Mouse (Mus musculus): ENCODE measurements around the gene Prss8. TPM values are rescaled to one million over a fixed set of nuclear protein-coding genes. Genes with fewer than 3 reads are reported as not detected.
"Not testable (repeated sequence)": the region's sequence is repeated elsewhere in the genome, so short reads cannot be mapped to it uniquely, and the experiment has no call there.

Prss8 gene
- polyA plus RNA-seq, 1 experiment from 2014 or later: 0.96 TPM

DNA sequence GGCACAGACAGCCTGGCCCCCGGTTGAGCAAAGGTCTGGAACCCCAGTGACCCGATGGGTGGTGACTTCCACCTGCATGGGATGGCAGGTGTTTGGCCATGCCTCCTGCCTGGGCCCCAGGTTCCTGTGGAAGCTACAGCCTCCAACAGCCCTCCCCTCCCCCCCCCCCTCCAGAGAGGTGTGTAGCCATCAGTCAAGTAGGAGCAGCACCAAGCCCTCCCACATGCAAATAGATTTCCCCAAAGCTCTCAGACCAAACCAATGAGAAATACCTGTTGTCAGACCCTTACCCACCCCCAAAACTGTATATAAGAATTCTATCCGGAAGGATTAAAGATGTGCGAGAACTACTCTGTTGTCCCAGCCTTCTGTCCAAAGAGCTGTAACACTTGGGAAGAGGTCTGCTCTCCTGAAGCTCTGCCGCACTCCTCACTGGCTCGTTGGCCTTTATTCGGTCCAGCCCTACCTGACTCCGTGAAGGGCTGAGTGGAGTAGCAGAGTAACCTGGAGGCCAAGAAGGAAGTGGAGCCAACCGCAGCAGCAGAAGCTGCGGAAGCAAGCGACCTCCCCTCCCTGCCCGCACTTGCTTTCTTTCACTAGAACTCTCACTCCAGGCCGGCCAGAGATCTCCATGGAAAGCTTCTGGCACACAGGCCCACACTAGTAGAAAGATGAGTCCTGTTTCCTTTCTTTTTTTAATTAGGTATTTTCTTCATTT lies 23.1 kb upstream of the Prss8 start:
- Histone ChIP-seq H3K4me1 (ENCODE audit: control insufficient read depth, insufficient read depth, low read length) (no peaks in the 10 kb centered on the region), H3K4me2 (no peak overlapping the region), H3K27ac (ENCODE audit: low read depth, low read length) (no peak overlapping the region), H3K4me3 (ENCODE audit: low read depth, low read length) (no peak overlapping the region), H3K36me3 (ENCODE audit: control insufficient read depth, insufficient read depth, low read length) (no peaks in the 10 kb centered on the region), H3K9me3 (replicated peaks; ENCODE audit: control insufficient read depth, low read length) (no peaks in the 10 kb centered on the region), H3K27me3 (ENCODE audit: control insufficient read depth, insufficient read depth, low read length) (no peaks in the 10 kb centered on the region; the same call in 1 of the 2 replicates), H3K9ac (ENCODE audit: low read depth, low read length) (no peak overlapping the region)
- no peak for ATAC-seq (replicated peaks; ENCODE audit: insufficient number of reproducible peaks, low FRiP score, low TSS enrichment)
- 31% methylated on average over 13 of the region's 13 CpGs for WGBS (ENCODE audit: insufficient replicate concordance)

DNA sequence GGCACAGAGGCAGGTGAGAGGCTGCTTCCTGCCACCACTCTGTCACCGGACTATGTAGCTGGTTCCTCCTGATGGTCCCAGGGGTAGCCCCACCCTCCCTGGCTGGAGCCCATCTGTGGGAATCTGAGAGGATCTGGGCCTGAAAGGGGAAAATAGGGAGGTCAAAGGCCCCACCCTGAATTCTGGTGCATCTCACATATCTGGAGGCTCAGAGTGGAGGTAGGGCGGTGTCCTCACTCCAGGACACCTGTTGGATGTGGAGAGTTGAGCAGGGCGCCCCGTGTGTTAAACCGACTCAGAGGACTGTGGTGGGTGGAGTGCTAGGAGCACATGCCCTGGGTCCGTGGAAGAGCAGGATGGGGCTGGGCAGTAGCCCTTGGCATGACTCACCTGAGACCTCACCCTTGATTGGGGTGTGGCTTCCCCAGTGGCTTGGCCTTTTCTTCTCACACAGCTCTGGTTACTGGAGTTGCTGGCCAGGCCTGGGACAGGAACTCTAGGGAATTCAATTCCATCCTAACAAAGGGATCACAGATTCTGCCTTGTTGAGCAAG lies 16.6 kb upstream of the Prss8 start, which contains the start of gene Prss36:
TSS of gene Prss36 (minus strand) at position 256 of the 554 bp plus-strand sequence.
- no peak within 1 kb of the TSS for H3K9ac ChIP-seq (ENCODE audit: low read depth, low read length)
- no peak within 1 kb of the TSS for H3K4me2 ChIP-seq
- no peak within 1 kb of the TSS for H3K27ac ChIP-seq (ENCODE audit: low read depth, low read length)
- H3K4me1 ChIP-seq (ENCODE audit: control insufficient read depth, insufficient read depth, low read length): peaks cover 5% of the 10 kb centered on the region; the same call in 1 of the 2 replicates
- no peaks in the 10 kb centered on the region for H3K36me3 ChIP-seq (ENCODE audit: control insufficient read depth, insufficient read depth, low read length)
- H3K27me3 ChIP-seq (ENCODE audit: control insufficient read depth, insufficient read depth, low read length): peaks cover 30% of the 10 kb centered on the region
- no peak within 1 kb of the TSS for H3K4me3 ChIP-seq (ENCODE audit: low read depth, low read length)
- H3K9me3 ChIP-seq (replicated peaks; ENCODE audit: control insufficient read depth, low read length): no peaks in the 10 kb centered on the region
- WGBS (ENCODE audit: insufficient replicate concordance): 77% methylated on average over 6 of the region's 6 CpGs
- ATAC-seq (replicated peaks; ENCODE audit: insufficient number of reproducible peaks, low FRiP score, low TSS enrichment): no peak

GRCm38 (mm10) chr7:127944614-127945013 lies 14.7 kb upstream of the Prss8 start:
- WGBS (ENCODE audit: insufficient replicate concordance): 7% methylated on average over 23 of the region's 23 CpGs
- ATAC-seq (replicated peaks; ENCODE audit: insufficient number of reproducible peaks, low FRiP score, low TSS enrichment): no peak
- H3K9ac ChIP-seq (ENCODE audit: low read depth, low read length): 0 out of 2 replicates have a peak overlapping the region, but pooled peaks have one; percentile 24

GRCm38 (mm10) chr7:127942097-127942496 lies 12.2 kb upstream of the Prss8 start:
- WGBS (ENCODE audit: insufficient replicate concordance): 53% methylated on average over 2 of the region's 2 CpGs

More at GRCm38 (mm10) chr7:127944614-127945013, 14.7 kb upstream of the Prss8 start:
- Histone ChIP-seq H3K27ac (ENCODE audit: low read depth, low read length) (no peak overlapping the region), H3K4me3 (ENCODE audit: low read depth, low read length) (peak overlapping the region; percentile 21; the same call in 1 of the 2 replicates), H3K4me1 (ENCODE audit: control insufficient read depth, insufficient read depth, low read length) (peaks cover 5% of the 10 kb centered on the region; the same call in 1 of the 2 replicates), H3K36me3 (ENCODE audit: control insufficient read depth, insufficient read depth, low read length) (no peaks in the 10 kb centered on the region), H3K9me3 (replicated peaks; ENCODE audit: control insufficient read depth, low read length) (no peaks in the 10 kb centered on the region), H3K4me2 (peak overlapping the region; percentile 57), H3K27me3 (ENCODE audit: control insufficient read depth, insufficient read depth, low read length) (peaks cover 30% of the 10 kb centered on the region)

GRCm38 (mm10) chr7:127936216-127936884 lies 6.4 kb upstream of the Prss8 start:
- H3K9ac ChIP-seq (ENCODE audit: low read depth, low read length): peak overlapping the region; percentile 85
- no peak for ATAC-seq (replicated peaks; ENCODE audit: insufficient number of reproducible peaks, low FRiP score, low TSS enrichment)
- 53% methylated on average over 18 of the region's 18 CpGs for WGBS (ENCODE audit: insufficient replicate concordance)
- H3K27me3 ChIP-seq (ENCODE audit: control insufficient read depth, insufficient read depth, low read length): no peaks in the 10 kb centered on the region
- H3K4me2 ChIP-seq: peak overlapping the region; percentile 96
- peaks cover 5% of the 10 kb centered on the region; the same call in 1 of the 2 replicates for H3K4me1 ChIP-seq (ENCODE audit: control insufficient read depth, insufficient read depth, low read length)
- no peaks in the 10 kb centered on the region for H3K36me3 ChIP-seq (ENCODE audit: control insufficient read depth, insufficient read depth, low read length)
- H3K9me3 ChIP-seq (replicated peaks; ENCODE audit: control insufficient read depth, low read length): no peaks in the 10 kb centered on the region
- peak overlapping the region; percentile 65 for H3K4me3 ChIP-seq (ENCODE audit: low read depth, low read length)
- no peak overlapping the region for H3K27ac ChIP-seq (ENCODE audit: low read depth, low read length)

More at GRCm38 (mm10) chr7:127942097-127942496, 12.2 kb upstream of the Prss8 start:
- H3K9ac ChIP-seq (ENCODE audit: low read depth, low read length); H3K4me1 ChIP-seq (ENCODE audit: control insufficient read depth, insufficient read depth, low read length); H3K36me3 ChIP-seq (ENCODE audit: control insufficient read depth, insufficient read depth, low read length); ATAC-seq (replicated peaks; ENCODE audit: insufficient number of reproducible peaks, low FRiP score, low TSS enrichment); H3K4me3 ChIP-seq (ENCODE audit: low read depth, low read length); H3K4me2 ChIP-seq; H3K9me3 ChIP-seq (replicated peaks; ENCODE audit: control insufficient read depth, low read length); H3K27ac ChIP-seq (ENCODE audit: low read depth, low read length): not testable (repeated sequence)
- H3K27me3 ChIP-seq (ENCODE audit: control insufficient read depth, insufficient read depth, low read length): peaks cover 30% of the 10 kb centered on the region

GRCm38 (mm10) chr7:127935748-127936159 lies 5.8 kb upstream of the Prss8 start:
- Histone ChIP-seq H3K9me3 (replicated peaks; ENCODE audit: control insufficient read depth, low read length) (no peaks in the 10 kb centered on the region), H3K27me3 (ENCODE audit: control insufficient read depth, insufficient read depth, low read length) (no peaks in the 10 kb centered on the region), H3K4me1 (ENCODE audit: control insufficient read depth, insufficient read depth, low read length) (peaks cover 5% of the 10 kb centered on the region; the same call in 1 of the 2 replicates), H3K4me3 (ENCODE audit: low read depth, low read length) (peak overlapping the region; percentile 65), H3K9ac (ENCODE audit: low read depth, low read length) (peak overlapping the region; percentile 85), H3K4me2 (peak overlapping the region; percentile 96), H3K36me3 (ENCODE audit: control insufficient read depth, insufficient read depth, low read length) (no peaks in the 10 kb centered on the region), H3K27ac (ENCODE audit: low read depth, low read length) (0 out of 2 replicates have a peak overlapping the region, but pooled peaks have one; percentile 35)
- under 1% methylated on average over 38 of the region's 38 CpGs for WGBS (ENCODE audit: insufficient replicate concordance)
- ATAC-seq (replicated peaks; ENCODE audit: insufficient number of reproducible peaks, low FRiP score, low TSS enrichment): peak; percentile 41

GRCm38 (mm10) chr7:127935028-127935722 lies 5.3 kb upstream of the Prss8 start:
- Histone ChIP-seq H3K36me3 (ENCODE audit: control insufficient read depth, insufficient read depth, low read length) (no peaks in the 10 kb centered on the region), H3K9me3 (replicated peaks; ENCODE audit: control insufficient read depth, low read length) (no peaks in the 10 kb centered on the region), H3K9ac (ENCODE audit: low read depth, low read length) (peak overlapping the region; percentile 85), H3K27ac (ENCODE audit: low read depth, low read length) (no peak overlapping the region), H3K27me3 (ENCODE audit: control insufficient read depth, insufficient read depth, low read length) (0 out of 2 replicates have a peak, but pooled peaks cover 3% of the 10 kb centered on the region), H3K4me1 (ENCODE audit: control insufficient read depth, insufficient read depth, low read length) (peaks cover 5% of the 10 kb centered on the region; the same call in 1 of the 2 replicates), H3K4me2 (peak overlapping the region; percentile 96), H3K4me3 (ENCODE audit: low read depth, low read length) (peak overlapping the region; percentile 65)
- ATAC-seq (replicated peaks; ENCODE audit: insufficient number of reproducible peaks, low FRiP score, low TSS enrichment): peak; percentile 92
- WGBS (ENCODE audit: insufficient replicate concordance): 7% methylated on average over 32 of the region's 32 CpGs

- Histone ChIP-seq H3K4me2 (no peak overlapping the region), H3K4me1 (ENCODE audit: control insufficient read depth, insufficient read depth, low read length) (peaks cover 7% of the 10 kb centered on the region; the same call in 1 of the 2 replicates), H3K36me3 (ENCODE audit: control insufficient read depth, insufficient read depth, low read length) (no peaks in the 10 kb centered on the region), H3K27me3 (ENCODE audit: control insufficient read depth, insufficient read depth, low read length) (peaks cover 8% of the 10 kb centered on the region; the same call in 1 of the 2 replicates), H3K9ac (ENCODE audit: low read depth, low read length) (no peak overlapping the region), H3K4me3 (ENCODE audit: low read depth, low read length) (no peak overlapping the region), H3K9me3 (replicated peaks; ENCODE audit: control insufficient read depth, low read length) (no peaks in the 10 kb centered on the region), H3K27ac (ENCODE audit: low read depth, low read length) (no peak overlapping the region)
- ATAC-seq (replicated peaks; ENCODE audit: insufficient number of reproducible peaks, low FRiP score, low TSS enrichment): no peak
- WGBS (ENCODE audit: insufficient replicate concordance): 78% methylated on average over 5 of the region's 5 CpGs
Observed at GRCm38 (mm10) chr7:127934075-127934474, 4.2 kb upstream of the Prss8 start.
